Mouse (Mus musculus) inflammation-experienced regulatory T-cells, adult 16 weeks (primary cell): ENCODE data around the gene Ak8. TPM values are rescaled to one million over a fixed set of nuclear protein-coding genes. Genes with fewer than 3 reads are reported as not detected.

Source experiments
- polyA plus RNA-seq: library from polyadenylated mRNA; unstranded; fragments of 100-300 nt; shearing (Covaris generic); gene quantifications from one replicate; pipeline ENCODE4 v1.2.1, GENCODE M21; 2017

The Ak8 gene
- not detected for polyA plus RNA-seq

GRCm38 (mm10) chr2:28699361-28700335 is at the start of gene Ak8, which contains the start of gene Spaca9:
Gene Ak8, plus strand, starts transcription at chr2:28700164.
Gene Spaca9, minus strand, starts transcription at chr2:28699727.

GRCm38 (mm10) chr2:28840222-28840951 is 140.4 kb downstream of the Ak8 start, which contains the start of the genes Gtf3c4 and Ddx31:
Gene Gtf3c4, minus strand, starts transcription at chr2:28840360.
Gene Ddx31, plus strand, starts transcription at chr2:28840406.

Other genes starting within 250 kb of the Ak8 start
- not detected for gene 1700007K13Rik, start 233.8 kb upstream of the Ak8 start, polyA plus RNA-seq
- gene Mrps2, start 232.1 kb upstream of the Ak8 start, polyA plus RNA-seq: 39.9 TPM
- gene Gbgt1, start 203.3 kb upstream of the Ak8 start, polyA plus RNA-seq: not detected
- gene Gm10134, start 194.1 kb upstream of the Ak8 start, polyA plus RNA-seq: not detected
- gene Ralgds, start 187.0 kb upstream of the Ak8 start, polyA plus RNA-seq: 7.2 TPM
- gene Cel, start 136.8 kb upstream of the Ak8 start, polyA plus RNA-seq: not detected
- gene Gtf3c5, start 116.4 kb upstream of the Ak8 start, polyA plus RNA-seq: 32.6 TPM
- not detected for gene Gfi1b, start 78.2 kb upstream of the Ak8 start, polyA plus RNA-seq
- 41.6 TPM for gene Tsc1, start 58.9 kb upstream of the Ak8 start, polyA plus RNA-seq
- gene Spaca9, start 437 bp upstream of the Ak8 start, polyA plus RNA-seq: not detected
- 17.7 TPM for gene Gtf3c4, start 140.2 kb downstream of the Ak8 start, polyA plus RNA-seq
- 29.3 TPM for gene Ddx31, start 140.2 kb downstream of the Ak8 start, polyA plus RNA-seq
- not detected for gene Barhl1, start 216.5 kb downstream of the Ak8 start, polyA plus RNA-seq